Mouse (Mus musculus) midbrain, embryonic 12.5 days (tissue): ENCODE measurements at regions not wholly inside any gene's neighbourhood (a gene's known extent, or its start where the extent isn't known, plus 50 kb on each side); places are given as distances from the start of the nearest gene placed in this dataset.
A peak's percentile ranks its signal among the peaks of the same experiment; 100 is the strongest.

Experiments
- ATAC-seq: fragments of 200-750 bp; cut with Nextera tagmentation; 2 replicates; pipeline ENCODE4 v1.8.0; 2017; ENCODE audit warnings: low read depth, moderate TSS enrichment, moderate library complexity; ENCODE audit not compliant: low FRiP score
- H3K27ac ChIP-seq: fragments of 300-500 bp; sonication (generic); replicated peaks from 2 replicates; pipeline ENCODE4 v1.5.1; 2016; ENCODE audit warnings: mild to moderate bottlenecking
- H3K27me3 ChIP-seq: fragments of 300-500 bp; sonication (generic); 2 replicates; pipeline ENCODE4 v1.6.1; 2016; ENCODE audit warnings: mild to moderate bottlenecking
- H3K36me3 ChIP-seq: fragments of 300-500 bp; sonication (generic); 2 replicates; pipeline ENCODE4 v1.6.1; 2016
- H3K4me1 ChIP-seq: fragments of 300-500 bp; sonication (generic); 2 replicates; pipeline ENCODE4 v1.6.1; 2016
- H3K4me2 ChIP-seq: fragments of 300-500 bp; sonication (generic); replicated peaks from 2 replicates; pipeline ENCODE4 v1.6.1; 2016; ENCODE audit warnings: mild to moderate bottlenecking, moderate library complexity
- H3K4me3 ChIP-seq: fragments of 300-500 bp; sonication (generic); 2 replicates; pipeline ENCODE4 v1.5.1; 2016; ENCODE audit warnings: mild to moderate bottlenecking
- H3K9ac ChIP-seq: fragments of 300-500 bp; sonication (generic); replicated peaks from 2 replicates; pipeline ENCODE4 v1.6.1; 2016; ENCODE audit warnings: mild to moderate bottlenecking, moderate library complexity
- H3K9me3 ChIP-seq: fragments of 300-500 bp; sonication (generic); 2 replicates; pipeline ENCODE4 v1.6.1; 2016; ENCODE audit warnings: mild to moderate bottlenecking
- WGBS: fragments of 180-500 bp; shearing (Covaris S2); methylation state at CpG from one replicate; pipeline ENCODE4 v1.1.7; 2016; 5-methylcytosine and 5-hydroxymethylcytosine counted together

DNA sequence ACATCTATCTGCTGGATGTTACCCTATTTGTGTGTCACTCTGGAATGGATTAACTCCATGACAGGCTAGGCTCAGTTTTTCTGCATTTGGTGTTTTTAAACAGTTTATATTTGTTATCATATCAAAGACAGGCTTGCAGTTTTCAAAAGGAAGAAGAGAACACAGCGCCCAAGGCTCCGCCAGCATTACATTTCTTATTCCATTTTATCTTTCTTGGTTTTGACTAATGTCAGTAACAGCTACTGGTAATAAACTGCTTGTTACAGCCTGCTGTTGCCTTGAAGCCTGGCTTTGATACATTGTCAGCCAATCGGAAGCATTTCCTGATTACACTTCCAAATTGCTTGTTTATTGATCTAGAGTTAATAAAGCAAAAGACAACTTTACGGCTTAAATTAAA, 219.4 kb upstream of the Mdfic start:
- Histone ChIP-seq H3K4me2 (no peak overlapping the region), H3K9me3 (no peaks in the 10 kb centered on the region), H3K27ac (no peak overlapping the region), H3K4me1 (no peaks in the 10 kb centered on the region), H3K36me3 (no peaks in the 10 kb centered on the region), H3K4me3 (no peak overlapping the region), H3K9ac (no peak overlapping the region), H3K27me3 (no peaks in the 10 kb centered on the region)
- WGBS = 80% methylated on average over 4 of the region's 4 CpGs
- ATAC-seq = no peak

DNA sequence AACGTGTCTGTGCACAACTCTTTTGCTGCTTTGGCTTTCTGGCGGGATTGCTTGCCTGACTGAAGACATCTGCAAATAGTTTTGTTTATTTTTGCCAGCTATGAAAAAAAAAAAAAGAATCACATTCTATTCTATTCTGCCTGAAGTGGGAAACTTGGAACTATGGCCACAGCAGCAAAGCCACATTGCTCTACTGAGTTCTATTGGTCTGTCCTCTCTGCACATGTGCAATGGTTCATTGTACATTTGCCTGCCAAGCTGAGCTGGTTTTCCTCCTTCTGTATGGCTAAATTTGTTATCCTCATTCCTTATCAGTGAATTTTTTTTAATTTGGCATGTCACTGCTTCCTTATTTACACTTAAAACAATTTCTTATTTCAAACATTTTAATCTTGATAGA, 211.1 kb upstream of the Mdfic start:
- Histone ChIP-seq H3K4me1 (no peaks in the 10 kb centered on the region), H3K27me3 (no peaks in the 10 kb centered on the region), H3K4me2 (no peak overlapping the region), H3K27ac (no peak overlapping the region), H3K9ac (no peak overlapping the region), H3K9me3 (no peaks in the 10 kb centered on the region), H3K36me3 (no peaks in the 10 kb centered on the region), H3K4me3 (no peak overlapping the region)
- no peak for ATAC-seq
- WGBS = 83% methylated on average over 2 of the region's 2 CpGs

DNA sequence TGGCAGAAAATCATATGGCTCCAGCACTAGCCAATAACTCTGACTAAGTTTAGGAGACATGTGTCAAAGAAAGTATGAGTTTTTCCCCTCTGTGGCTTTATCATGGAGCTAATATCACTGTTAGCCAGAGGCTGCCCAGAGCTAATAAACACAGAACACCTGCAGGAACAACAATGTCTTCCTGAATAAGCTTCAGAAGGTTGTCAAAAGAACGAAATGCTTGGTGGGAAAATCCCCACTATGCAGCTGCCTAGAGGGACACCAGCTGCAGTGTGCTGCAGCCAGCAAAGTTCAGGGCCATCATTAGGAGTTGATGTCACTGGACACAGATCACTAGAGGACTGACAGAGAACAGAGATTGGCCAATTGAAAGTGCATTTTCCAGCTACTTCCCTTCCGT, 183.2 kb upstream of the Mdfic start:
- Histone ChIP-seq H3K27me3 (no peaks in the 10 kb centered on the region), H3K9me3 (no peaks in the 10 kb centered on the region), H3K27ac (no peak overlapping the region), H3K4me3 (no peak overlapping the region), H3K9ac (no peak overlapping the region), H3K4me1 (no peaks in the 10 kb centered on the region), H3K36me3 (no peaks in the 10 kb centered on the region), H3K4me2 (no peak overlapping the region)
- ATAC-seq = no peak
- WGBS = 77% methylated on average over 2 of the region's 2 CpGs

DNA sequence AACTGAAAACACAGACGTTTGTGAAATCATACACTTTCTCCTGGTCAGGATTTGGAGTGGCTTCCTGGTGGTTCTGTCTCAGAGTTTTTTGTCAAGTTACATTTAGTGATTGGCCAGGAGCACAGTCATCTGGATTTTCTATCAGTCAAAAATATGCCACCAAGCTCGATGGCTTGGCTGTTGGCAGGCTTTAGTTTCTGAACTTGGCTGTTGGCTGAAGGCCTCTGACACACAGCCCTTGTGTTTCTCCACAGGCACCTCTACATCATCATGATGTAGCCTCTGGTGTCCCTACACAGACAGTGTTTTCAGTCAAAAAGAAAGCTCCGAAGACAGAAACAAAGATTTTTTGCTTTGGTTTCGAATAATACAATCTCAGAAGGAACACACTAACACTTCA, 178.5 kb upstream of the Mdfic start:
- H3K4me2 ChIP-seq = no peak overlapping the region
- no peak overlapping the region for H3K4me3 ChIP-seq
- no peak for ATAC-seq
- H3K4me1 ChIP-seq = no peaks in the 10 kb centered on the region
- H3K9me3 ChIP-seq = no peaks in the 10 kb centered on the region
- no peaks in the 10 kb centered on the region for H3K27me3 ChIP-seq
- H3K36me3 ChIP-seq = no peaks in the 10 kb centered on the region
- no peak overlapping the region for H3K27ac ChIP-seq
- 84% methylated on average over 4 of the region's 4 CpGs for WGBS
- H3K9ac ChIP-seq = no peak overlapping the region

DNA sequence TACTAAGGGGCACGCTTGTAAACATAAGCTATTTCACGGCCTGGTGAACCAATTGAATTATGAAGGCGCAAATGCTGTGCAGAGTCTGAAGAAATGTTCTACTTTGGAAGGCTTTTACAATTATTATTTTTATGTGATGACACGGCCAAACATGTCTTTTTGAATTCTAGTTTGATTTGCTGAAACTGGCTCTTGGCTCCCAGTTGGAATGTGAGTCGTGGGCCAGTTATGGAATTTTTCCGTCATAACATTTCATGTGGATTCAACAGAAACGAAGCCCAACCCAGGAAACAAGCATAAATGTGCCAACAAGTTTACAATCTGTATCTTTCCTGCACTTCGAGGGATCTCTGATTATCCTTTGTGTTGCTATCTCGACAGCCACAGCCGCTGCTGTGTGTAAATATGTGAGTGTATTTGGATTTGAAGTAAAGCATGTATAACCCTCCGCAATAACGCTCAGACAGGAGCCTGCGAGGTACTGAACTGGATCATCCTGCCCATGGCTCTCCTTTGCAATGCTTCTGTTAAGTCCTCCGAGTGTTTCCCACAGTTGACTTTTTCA, 176.9 kb upstream of the Mdfic start:
- ATAC-seq = no peak
- H3K9me3 ChIP-seq = no peaks in the 10 kb centered on the region
- H3K4me3 ChIP-seq = no peak overlapping the region
- H3K4me2 ChIP-seq = no peak overlapping the region
- 95% methylated on average over 14 of the region's 14 CpGs for WGBS
- no peak overlapping the region for H3K27ac ChIP-seq
- no peaks in the 10 kb centered on the region for H3K4me1 ChIP-seq
- H3K9ac ChIP-seq = no peak overlapping the region
- no peaks in the 10 kb centered on the region for H3K27me3 ChIP-seq
- no peaks in the 10 kb centered on the region for H3K36me3 ChIP-seq

DNA sequence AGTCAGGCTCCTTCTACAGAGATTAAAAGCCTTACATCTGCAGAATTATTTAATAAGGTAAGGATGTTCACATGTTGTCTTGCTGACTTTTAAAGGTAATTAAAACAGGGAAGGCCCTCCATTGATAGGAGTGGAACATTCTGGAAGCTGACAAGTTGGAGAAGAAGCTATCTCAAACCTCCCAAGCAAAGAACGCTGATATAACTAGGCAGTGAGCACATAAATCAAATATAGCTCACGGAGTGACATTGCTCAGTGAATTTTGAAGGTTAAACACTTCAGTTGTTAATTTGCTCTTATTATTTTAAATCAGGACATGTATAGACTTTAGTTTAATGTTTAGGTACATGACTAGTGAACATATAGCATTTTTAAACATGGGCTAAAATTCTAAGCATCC, 171.6 kb upstream of the Mdfic start:
- Histone ChIP-seq H3K4me2 (no peak overlapping the region), H3K4me3 (no peak overlapping the region), H3K9ac (no peak overlapping the region), H3K4me1 (no peaks in the 10 kb centered on the region), H3K27me3 (no peaks in the 10 kb centered on the region), H3K36me3 (no peaks in the 10 kb centered on the region), H3K9me3 (no peaks in the 10 kb centered on the region), H3K27ac (no peak overlapping the region)
- WGBS = 93% methylated on average over 2 of the region's 2 CpGs
- no peak for ATAC-seq

DNA sequence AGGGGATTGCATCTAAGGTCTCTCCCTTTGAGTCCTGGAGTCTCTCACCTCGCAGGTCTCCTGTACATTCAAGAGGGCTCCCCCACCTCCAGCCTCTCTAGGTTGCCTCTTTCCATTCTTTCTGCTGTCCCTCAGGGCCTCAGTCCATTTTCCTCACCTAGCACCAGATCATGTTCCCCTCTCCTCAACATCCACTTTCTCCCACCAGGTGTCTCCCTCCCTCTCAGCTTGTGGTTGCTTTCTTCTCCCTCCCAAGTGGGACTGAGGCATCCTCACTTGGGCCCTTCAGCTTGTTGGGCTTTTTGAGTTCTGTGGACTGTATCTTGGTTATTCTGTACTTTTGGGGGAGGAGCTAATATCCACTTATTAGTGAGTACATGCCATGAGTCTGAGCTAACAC, 127.7 kb upstream of the Mdfic start:
- Histone ChIP-seq H3K4me3 (no peak overlapping the region), H3K36me3 (no peaks in the 10 kb centered on the region), H3K27ac (no peak overlapping the region), H3K9me3 (no peaks in the 10 kb centered on the region), H3K9ac (no peak overlapping the region), H3K4me2 (no peak overlapping the region), H3K4me1 (no peaks in the 10 kb centered on the region), H3K27me3 (no peaks in the 10 kb centered on the region)
- WGBS = 73% methylated on average over 1 of the region's 1 CpGs
- no peak for ATAC-seq

DNA sequence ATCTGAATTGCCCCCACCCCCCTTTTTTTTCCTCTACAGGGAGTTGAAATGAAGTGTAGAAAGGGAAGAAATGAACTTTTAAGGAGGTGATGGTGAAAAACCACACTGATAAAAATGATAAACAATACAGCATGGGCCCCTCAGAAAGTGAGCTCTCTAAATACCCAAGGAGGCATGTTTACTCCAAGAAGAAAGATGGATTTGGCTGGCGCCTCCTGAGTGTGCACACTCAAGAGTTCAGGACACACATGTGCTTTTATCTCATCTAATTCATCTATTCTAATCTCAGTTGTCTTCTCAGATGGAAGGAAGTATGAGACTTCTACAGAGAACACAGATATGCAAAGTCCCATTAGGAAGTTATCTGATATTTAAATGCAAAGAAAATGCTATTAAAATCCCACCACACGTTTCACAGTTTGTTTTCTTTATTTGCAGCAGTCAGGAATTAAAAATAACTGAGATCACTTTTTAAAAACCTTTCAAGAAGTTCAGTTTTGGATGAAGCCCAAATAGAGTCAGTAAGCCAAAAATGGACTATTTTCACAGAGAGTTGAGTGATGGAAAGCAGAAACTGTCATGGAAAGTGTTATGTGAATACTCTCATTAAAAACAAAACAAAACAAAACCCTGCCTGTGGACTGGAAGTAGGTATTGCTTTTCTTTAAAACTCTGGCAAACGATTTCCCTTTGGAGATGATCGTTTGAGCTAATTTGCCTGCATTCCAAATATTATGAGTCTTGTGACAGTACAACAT, 123.1 kb upstream of the Mdfic start:
- H3K4me3 ChIP-seq = no peak overlapping the region
- no peaks in the 10 kb centered on the region for H3K4me1 ChIP-seq
- no peak overlapping the region for H3K9ac ChIP-seq
- H3K36me3 ChIP-seq = no peaks in the 10 kb centered on the region
- no peak overlapping the region for H3K27ac ChIP-seq
- H3K27me3 ChIP-seq = no peaks in the 10 kb centered on the region
- WGBS = 79% methylated on average over 4 of the region's 4 CpGs
- no peak for ATAC-seq
- no peaks in the 10 kb centered on the region for H3K9me3 ChIP-seq
- H3K4me2 ChIP-seq = no peak overlapping the region

DNA sequence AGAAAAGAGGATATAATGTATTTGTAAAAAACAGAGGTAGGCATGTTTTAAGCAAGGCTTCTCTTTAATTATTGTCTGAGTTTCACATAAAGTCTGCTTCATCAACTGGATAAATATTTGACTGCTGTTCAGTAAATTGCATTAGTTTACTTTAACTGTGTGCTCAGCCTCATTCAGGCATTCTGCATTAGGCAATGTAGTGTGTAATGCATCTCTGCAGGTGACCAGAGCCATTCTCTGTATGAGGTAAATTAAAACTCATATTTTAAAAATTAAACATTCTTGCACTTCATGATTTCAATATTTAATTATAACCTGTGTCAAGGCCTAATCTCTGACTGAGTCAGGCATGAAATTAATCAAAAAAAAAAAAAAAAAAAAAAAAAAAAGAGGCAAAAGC, 110.3 kb upstream of the Mdfic start:
- no peak overlapping the region for H3K27ac ChIP-seq
- no peak for ATAC-seq
- no peak overlapping the region for H3K4me2 ChIP-seq
- no peaks in the 10 kb centered on the region for H3K4me1 ChIP-seq
- no peaks in the 10 kb centered on the region for H3K36me3 ChIP-seq
- no peak overlapping the region for H3K4me3 ChIP-seq
- H3K9me3 ChIP-seq = no peaks in the 10 kb centered on the region
- H3K27me3 ChIP-seq = no peaks in the 10 kb centered on the region
- no peak overlapping the region for H3K9ac ChIP-seq

DNA sequence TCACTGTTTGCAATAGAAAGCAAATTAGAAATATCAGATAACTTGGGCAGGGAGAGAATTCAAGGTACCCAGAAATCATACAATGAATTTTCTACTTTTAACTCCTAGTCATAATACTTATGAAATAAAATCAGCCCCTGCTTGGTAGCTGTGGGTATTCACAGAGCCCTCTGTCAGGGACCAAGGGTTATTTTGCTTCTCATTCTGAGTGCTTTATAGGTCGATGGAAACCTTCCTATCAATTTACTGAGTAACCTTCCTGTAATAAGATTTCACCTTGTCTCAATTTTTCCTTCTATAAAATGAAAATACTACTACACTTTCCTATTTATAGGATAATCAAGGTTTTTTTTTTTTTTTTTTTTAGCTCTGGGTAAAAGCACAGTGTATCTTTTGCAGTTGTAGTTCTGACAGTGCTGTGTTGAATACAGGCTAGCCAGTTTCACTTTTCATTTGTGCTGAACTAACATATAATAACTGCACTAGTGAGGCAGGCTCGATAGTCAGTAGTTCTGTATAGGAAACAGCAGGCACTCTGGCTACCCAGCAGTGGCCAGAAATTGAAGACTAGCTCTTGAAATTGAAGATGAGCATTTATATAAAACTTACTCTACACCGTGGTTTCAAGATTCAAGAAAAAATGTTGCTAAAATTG, 94.4 kb upstream of the Mdfic start:
- ATAC-seq = no peak
- no peak overlapping the region for H3K27ac ChIP-seq
- WGBS = 82% methylated on average over 3 of the region's 3 CpGs
- no peaks in the 10 kb centered on the region for H3K9me3 ChIP-seq
- no peak overlapping the region for H3K4me2 ChIP-seq
- H3K36me3 ChIP-seq = no peaks in the 10 kb centered on the region
- H3K4me3 ChIP-seq = no peak overlapping the region
- H3K4me1 ChIP-seq = no peaks in the 10 kb centered on the region
- no peaks in the 10 kb centered on the region for H3K27me3 ChIP-seq
- H3K9ac ChIP-seq = no peak overlapping the region

DNA sequence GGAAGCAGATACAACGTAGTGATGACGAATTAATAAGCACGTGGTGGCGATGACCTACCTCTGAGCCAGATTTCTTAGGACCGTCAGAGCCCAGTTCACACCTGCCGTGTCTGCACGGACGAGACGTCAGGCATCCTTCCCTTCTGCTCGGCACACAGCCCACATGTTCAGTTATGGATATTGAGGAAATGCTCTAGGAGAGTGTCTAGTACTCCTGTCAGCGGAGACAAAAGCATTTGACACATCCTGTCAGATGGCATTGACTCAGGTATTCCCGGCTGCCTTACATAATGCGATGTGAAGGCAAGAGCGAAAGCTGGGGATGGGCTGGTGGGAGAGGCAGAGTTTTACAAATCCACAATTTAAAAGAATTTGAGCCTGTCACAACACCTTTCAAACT, 81.9 kb upstream of the Mdfic start:
- H3K4me3 ChIP-seq = no peak overlapping the region
- H3K9ac ChIP-seq = no peak overlapping the region
- no peak overlapping the region for H3K27ac ChIP-seq
- no peaks in the 10 kb centered on the region for H3K9me3 ChIP-seq
- no peaks in the 10 kb centered on the region for H3K36me3 ChIP-seq
- H3K4me1 ChIP-seq = peaks cover 13% of the 10 kb centered on the region
- 65% methylated on average over 14 of the region's 14 CpGs for WGBS
- no peaks in the 10 kb centered on the region for H3K27me3 ChIP-seq
- peak; percentile 24; the same call in 1 of the 2 replicates for ATAC-seq
- no peak overlapping the region for H3K4me2 ChIP-seq

DNA sequence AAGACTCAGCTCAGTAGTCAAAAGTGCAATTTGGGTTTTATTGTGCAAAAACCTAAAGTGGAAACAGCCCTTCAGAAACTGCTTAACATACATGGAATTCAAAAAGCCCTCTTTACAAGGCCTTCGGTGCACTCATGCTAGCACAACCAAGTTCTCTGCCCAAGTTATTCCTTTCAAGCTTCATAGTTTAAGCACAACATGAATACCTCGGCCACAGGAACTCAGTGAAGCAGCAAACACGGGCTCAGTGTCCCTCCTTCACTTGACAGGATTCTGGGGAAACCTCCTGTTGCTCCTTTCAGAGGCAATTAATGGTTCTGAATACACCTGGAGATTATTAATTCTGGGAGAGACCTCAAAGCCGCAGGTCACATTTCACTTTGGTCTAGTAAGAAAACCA, 81.1 kb upstream of the Mdfic start:
- H3K27ac ChIP-seq = no peak overlapping the region
- H3K9me3 ChIP-seq = no peaks in the 10 kb centered on the region
- H3K36me3 ChIP-seq = no peaks in the 10 kb centered on the region
- WGBS = 3% methylated on average over 4 of the region's 4 CpGs
- no peak overlapping the region for H3K9ac ChIP-seq
- no peak overlapping the region for H3K4me2 ChIP-seq
- ATAC-seq = peak; percentile 57
- no peak overlapping the region for H3K4me3 ChIP-seq
- no peaks in the 10 kb centered on the region for H3K27me3 ChIP-seq
- H3K4me1 ChIP-seq = peaks cover 13% of the 10 kb centered on the region
